Comparison of ENCODE assay signal across 23 mouse cellular contexts in genomic region chr6:50445616-50446015, GRCm38 (mm10). TPM values are rescaled to one million over a fixed set of nuclear protein-coding genes. Genes with fewer than 3 reads are reported as not detected.
DNase-seq lines count a peak whose midpoint lies in the region; ATAC-seq and TF ChIP-seq lines count a peak whose summit lies in the region.
"Had no signal": no experiment of that assay in that cellular context is flagged by ENCODE, and none has a peak within 500 bp of the region (broad histone marks: within the 10 kb centered on the region; RNA-seq: fewer than 3 reads in every experiment).

No protein-coding gene starts in this region.

- H3K4me3 ChIP-seq in forebrain, embryonic 13.5 days = no peak overlapping the region
- no peak overlapping the region for H3K4me3 ChIP-seq in forebrain, embryonic 10.5 days
- no peak overlapping the region for H3K4me3 ChIP-seq in kidney, adult 2 months (ENCODE audit: insufficient read depth, low read depth, low read length)
- no peak overlapping the region for H3K4me3 ChIP-seq in kidney, embryonic 16.5 days (ENCODE audit: low read length)
- H3K4me3 ChIP-seq in neural tube, embryonic 14.5 days (ENCODE audit: low read depth, low read length) = no peak overlapping the region
- H3K4me3 ChIP-seq in neural tube, embryonic 15.5 days (replicated peaks) = no peak overlapping the region
- H3K4me3 ChIP-seq: embryonic facial prominence, embryonic 12.5 days; layer of hippocampus, adult 2 months; liver, embryonic 12.5 days; neural tube, embryonic 12.5 days had no signal

- peak; percentile 58; the same call in 1 of the 2 replicates for ATAC-seq in forebrain, embryonic 13.5 days
- ATAC-seq in kidney, embryonic 16.5 days (ENCODE audit: low FRiP score, low TSS enrichment) = no peak
- ATAC-seq in neural tube, embryonic 14.5 days (ENCODE audit: low read depth) = peak; percentile 65
- no peak; the same call in 1 of the 2 replicates for ATAC-seq in neural tube, embryonic 15.5 days (ENCODE audit: low FRiP score)
- ATAC-seq: liver, embryonic 12.5 days had no signal

- H3K4me2 ChIP-seq in forebrain, embryonic 13.5 days = no peak overlapping the region
- no peak overlapping the region for H3K4me2 ChIP-seq in kidney, embryonic 16.5 days (replicated peaks; ENCODE audit: low read depth, low read length)
- no peak overlapping the region for H3K4me2 ChIP-seq in neural tube, embryonic 14.5 days (ENCODE audit: low read depth, low read length)
- H3K4me2 ChIP-seq in neural tube, embryonic 15.5 days = no peak overlapping the region
- H3K4me2 ChIP-seq: embryonic facial prominence, embryonic 12.5 days; heart, embryonic 11.5 days; liver, embryonic 12.5 days; lung, embryonic 14.5 days; neural tube, embryonic 12.5 days had no signal

- H3K9ac ChIP-seq in forebrain, embryonic 13.5 days = no peak overlapping the region
- H3K9ac ChIP-seq in kidney, embryonic 16.5 days (replicated peaks; ENCODE audit: low read length) = no peak overlapping the region
- H3K9ac ChIP-seq in neural tube, embryonic 14.5 days (replicated peaks; ENCODE audit: low read depth, low read length) = no peak overlapping the region
- no peak overlapping the region for H3K9ac ChIP-seq in neural tube, embryonic 15.5 days (replicated peaks)
- H3K9ac ChIP-seq: embryonic facial prominence, embryonic 12.5 days; liver, embryonic 12.5 days; lung, embryonic 14.5 days; neural tube, embryonic 12.5 days had no signal

- no peaks in the 10 kb centered on the region for H3K9me3 ChIP-seq in forebrain, embryonic 13.5 days (replicated peaks)
- H3K9me3 ChIP-seq in forebrain, embryonic 10.5 days = peaks cover 6% of the 10 kb centered on the region; the same call in 1 of the 2 replicates
- peaks cover 11% of the 10 kb centered on the region for H3K9me3 ChIP-seq in kidney, embryonic 16.5 days (ENCODE audit: low read length)
- H3K9me3 ChIP-seq in neural tube, embryonic 14.5 days (ENCODE audit: control insufficient read depth, low read length) = no peaks in the 10 kb centered on the region
- H3K9me3 ChIP-seq in neural tube, embryonic 15.5 days (replicated peaks) = no peaks in the 10 kb centered on the region
- H3K9me3 ChIP-seq: embryonic facial prominence, embryonic 12.5 days; liver, embryonic 12.5 days; neural tube, embryonic 12.5 days had no signal

- H3K4me1 ChIP-seq in forebrain, embryonic 13.5 days = 0 out of 2 replicates have a peak, but pooled peaks cover 3% of the 10 kb centered on the region
- peaks cover 10% of the 10 kb centered on the region; the same call in 1 of the 2 replicates for H3K4me1 ChIP-seq in forebrain, embryonic 10.5 days
- peaks cover 18% of the 10 kb centered on the region; the same call in 1 of the 2 replicates for H3K4me1 ChIP-seq in kidney, adult 2 months (ENCODE audit: control insufficient read depth, insufficient read depth, low read length)
- 0 out of 2 replicates have a peak, but pooled peaks cover 2% of the 10 kb centered on the region for H3K4me1 ChIP-seq in kidney, embryonic 16.5 days (ENCODE audit: insufficient read depth, low read length)
- no peaks in the 10 kb centered on the region for H3K4me1 ChIP-seq in neural tube, embryonic 14.5 days (ENCODE audit: control insufficient read depth, insufficient read depth, low read length)
- no peaks in the 10 kb centered on the region for H3K4me1 ChIP-seq in neural tube, embryonic 15.5 days
- H3K4me1 ChIP-seq: embryonic facial prominence, embryonic 12.5 days; liver, embryonic 12.5 days; neural tube, embryonic 12.5 days had no signal

- no peak overlapping the region for H3K27ac ChIP-seq in forebrain, embryonic 13.5 days
- H3K27ac ChIP-seq in forebrain, embryonic 10.5 days = no peak overlapping the region
- H3K27ac ChIP-seq in kidney, adult 2 months (ENCODE audit: insufficient read depth, low read depth, low read length) = no peak overlapping the region
- H3K27ac ChIP-seq in kidney, embryonic 16.5 days (ENCODE audit: low read length) = no peak overlapping the region
- H3K27ac ChIP-seq in neural tube, embryonic 14.5 days (ENCODE audit: low read depth, low read length) = no peak overlapping the region
- no peak overlapping the region for H3K27ac ChIP-seq in neural tube, embryonic 15.5 days (replicated peaks)
- H3K27ac ChIP-seq: embryonic facial prominence, embryonic 12.5 days; layer of hippocampus, adult 2 months; liver, embryonic 12.5 days; macrophage; neural tube, embryonic 12.5 days; stomach, postnatal 0 days had no signal

- H3K27me3 ChIP-seq in forebrain, embryonic 13.5 days = no peaks in the 10 kb centered on the region
- H3K27me3 ChIP-seq in forebrain, embryonic 10.5 days (ENCODE audit: poor library complexity, severe bottlenecking) = no peaks in the 10 kb centered on the region
- no peaks in the 10 kb centered on the region for H3K27me3 ChIP-seq in kidney, adult 2 months (replicated peaks; ENCODE audit: control insufficient read depth, insufficient read depth, low read length)
- H3K27me3 ChIP-seq in kidney, embryonic 16.5 days (ENCODE audit: insufficient read depth, low read length) = no peaks in the 10 kb centered on the region
- no peaks in the 10 kb centered on the region for H3K27me3 ChIP-seq in neural tube, embryonic 14.5 days (ENCODE audit: control insufficient read depth, insufficient read depth, low read length)
- H3K27me3 ChIP-seq in neural tube, embryonic 15.5 days (replicated peaks) = no peaks in the 10 kb centered on the region
- H3K27me3 ChIP-seq: CH12.LX; embryonic facial prominence, embryonic 12.5 days; liver, embryonic 12.5 days; neural tube, embryonic 12.5 days had no signal

- no peak for TF ChIP-seq POLR2A in kidney, adult 2 months (IDR thresholded peaks at IDR 0.05; ENCODE audit: low read depth, low read length)

- no peaks in the 10 kb centered on the region for H3K36me3 ChIP-seq in forebrain, embryonic 13.5 days (ENCODE audit: poor library complexity, severe bottlenecking)
- H3K36me3 ChIP-seq in forebrain, embryonic 10.5 days (replicated peaks) = no peaks in the 10 kb centered on the region
- H3K36me3 ChIP-seq in kidney, adult 2 months (ENCODE audit: control insufficient read depth, insufficient read depth, low read length) = no peaks in the 10 kb centered on the region
- peaks cover 3% of the 10 kb centered on the region; the same call in 1 of the 2 replicates for H3K36me3 ChIP-seq in kidney, embryonic 16.5 days (ENCODE audit: insufficient read depth, low read length)
- no peaks in the 10 kb centered on the region for H3K36me3 ChIP-seq in neural tube, embryonic 14.5 days (ENCODE audit: control insufficient read depth, insufficient read depth, low read length)
- H3K36me3 ChIP-seq in neural tube, embryonic 15.5 days = no peaks in the 10 kb centered on the region
- H3K36me3 ChIP-seq: embryonic facial prominence, embryonic 12.5 days; liver, embryonic 12.5 days; neural tube, embryonic 12.5 days had no signal

- no peak for TF ChIP-seq CTCF in kidney, adult 2 months (conservative IDR thresholded peaks at IDR 0.05; ENCODE audit: insufficient read depth, insufficient read length, low read depth, low read length)

- 3% methylated on average over 2 of the region's 2 CpGs for WGBS in forebrain, embryonic 13.5 days
- WGBS in forebrain, embryonic 10.5 days = 38% methylated on average over 2 of the region's 2 CpGs
- WGBS in kidney, adult 2 months = 38% methylated on average over 2 of the region's 2 CpGs
- WGBS in kidney, embryonic 16.5 days = 46% methylated on average over 2 of the region's 2 CpGs
- WGBS in neural tube, embryonic 14.5 days = 34% methylated on average over 2 of the region's 2 CpGs
- 21% methylated on average over 2 of the region's 2 CpGs for WGBS in neural tube, embryonic 15.5 days

- DNase-seq in forebrain, embryonic 10.5 days (ENCODE audit: extremely low spot score, low spot score) = no peak
- peak; percentile 90 for DNase-seq in kidney, adult 2 months
- no peak for DNase-seq in c-Kit-positive CD71-positive TER-119-positive erythroid progenitor cells, embryonic 14.5 days (ENCODE audit: low spot score)
- DNase-seq: adrenal gland, adult 2 months; cerebellum, adult 11-12 months; cerebellum, postnatal 36 days; heart, postnatal 14 days; left cerebral cortex, postnatal 4 days; lung, embryonic 14.5 days; right cerebral cortex, postnatal 25 days; thymus, postnatal 14 days had no signal

RNA-seq across cellular contexts. Expression of gene Osbpl3, which starts 10.4 kb away (rescaled TPM):
- polyA plus RNA-seq in forebrain, embryonic 13.5 days (2015; fragmentation: Nextera tagmentation; extraction: Ambion mirVana) = 4.5 and 4.7 TPM in 2 replicates
- 7.3 and 8.1 TPM in 2 replicates for polyA plus RNA-seq in forebrain, embryonic 10.5 days (2016; fragmentation: Nextera tagmentation; extraction: Ambion mirVana)
- polyA plus RNA-seq in kidney, adult 2 months (2012; rRNA removed) = 33.0 and 36.1 TPM in 2 replicates
- 18.2 and 22.5 TPM in 2 replicates for polyA plus RNA-seq in kidney, embryonic 16.5 days (2015; fragmentation: Nextera tagmentation; extraction: Ambion mirVana)
- 3.2 and 7.0 TPM in 2 replicates for polyA plus RNA-seq in neural tube, embryonic 14.5 days (2014; fragmentation: Nextera tagmentation; extraction: Ambion mirVana)
- polyA plus RNA-seq in neural tube, embryonic 15.5 days (2015; fragmentation: Nextera tagmentation; extraction: Ambion mirVana) = 6.2 and 6.8 TPM in 2 replicates

Comparison
In these comparisons a context has a peak if more than half of its experiments do, and no peak if none do; other contexts are left out.
1. ATAC-seq: peak in forebrain, embryonic 13.5 days (single experiment) and neural tube, embryonic 14.5 days (single experiment); none in kidney, embryonic 16.5 days (single experiment) and neural tube, embryonic 15.5 days (single experiment).